Mouse (Mus musculus): ENCODE data around the gene BC004004.
"Not testable (repeated sequence)": the region's sequence is repeated elsewhere in the genome, so short reads cannot be mapped to it uniquely, and the experiment has no call there.

BC004004 gene

GRCm38 (mm10) chr17:29305058-29305806, 36.6 kb downstream of the BC004004 start:
- H3K9me3 ChIP-seq (ENCODE audit: low read length) = no peaks in the 10 kb centered on the region
- no peak for TF ChIP-seq CTCF (conservative IDR thresholded peaks at IDR 0.05; ENCODE audit: low read length)
- TF ChIP-seq NANOG (IDR thresholded peaks at IDR 0.05; ENCODE audit: borderline replicate concordance, low read length) = no peak
- TF ChIP-seq POU5F1 (IDR thresholded peaks at IDR 0.05; ENCODE audit: borderline replicate concordance, low read length) = no peak
- H3K4me1 ChIP-seq (replicated peaks; ENCODE audit: low read depth, low read length) = peaks cover 68% of the 10 kb centered on the region
- peaks cover 26% of the 10 kb centered on the region for H3K36me3 ChIP-seq (ENCODE audit: insufficient read depth, low read length)
- H3K4me3 ChIP-seq (replicated peaks; ENCODE audit: low read length) = 0 out of 2 replicates have a peak overlapping the region, but pooled peaks have one; percentile 13
- no peaks in the 10 kb centered on the region for H3K27me3 ChIP-seq (ENCODE audit: insufficient read depth, low read length)

GRCm38 (mm10) chr17:29305871-29306270, 37.3 kb downstream of the BC004004 start:
- Histone ChIP-seq H3K27me3 (ENCODE audit: insufficient read depth, low read length) (no peaks in the 10 kb centered on the region), H3K36me3 (ENCODE audit: insufficient read depth, low read length) (peaks cover 22% of the 10 kb centered on the region), H3K9me3 (ENCODE audit: low read length) (no peaks in the 10 kb centered on the region), H3K4me3 (replicated peaks; ENCODE audit: low read length) (0 out of 2 replicates have a peak overlapping the region, but pooled peaks have one; percentile 13), H3K4me1 (replicated peaks; ENCODE audit: low read depth, low read length) (peaks cover 64% of the 10 kb centered on the region)
- TF ChIP-seq CTCF (conservative IDR thresholded peaks at IDR 0.05; ENCODE audit: low read length) (no peak), POU5F1 (IDR thresholded peaks at IDR 0.05; ENCODE audit: borderline replicate concordance, low read length) (no peak), NANOG (IDR thresholded peaks at IDR 0.05; ENCODE audit: borderline replicate concordance, low read length) (no peak)

GRCm38 (mm10) chr17:29310056-29310623, 41.6 kb downstream of the BC004004 start:
- H3K4me1 ChIP-seq (replicated peaks; ENCODE audit: low read depth, low read length) = peaks cover 22% of the 10 kb centered on the region
- no peak overlapping the region for H3K4me3 ChIP-seq (replicated peaks; ENCODE audit: low read length)
- no peaks in the 10 kb centered on the region for H3K36me3 ChIP-seq (ENCODE audit: insufficient read depth, low read length)
- 0 out of 2 replicates have a peak, but pooled peaks cover 4% of the 10 kb centered on the region for H3K9me3 ChIP-seq (ENCODE audit: low read length)
- H3K27me3 ChIP-seq (ENCODE audit: insufficient read depth, low read length) = no peaks in the 10 kb centered on the region
- TF ChIP-seq NANOG (IDR thresholded peaks at IDR 0.05; ENCODE audit: borderline replicate concordance, low read length) (no peak), POU5F1 (IDR thresholded peaks at IDR 0.05; ENCODE audit: borderline replicate concordance, low read length) (no peak), CTCF (conservative IDR thresholded peaks at IDR 0.05; ENCODE audit: low read length) (no peak)

GRCm38 (mm10) chr17:29311602-29312001, 43.0 kb downstream of the BC004004 start:
- H3K9me3 ChIP-seq (ENCODE audit: low read length) = 0 out of 2 replicates have a peak, but pooled peaks cover 4% of the 10 kb centered on the region
- H3K4me3 ChIP-seq (replicated peaks; ENCODE audit: low read length) = no peak overlapping the region
- peaks cover 16% of the 10 kb centered on the region for H3K4me1 ChIP-seq (replicated peaks; ENCODE audit: low read depth, low read length)
- no peaks in the 10 kb centered on the region for H3K36me3 ChIP-seq (ENCODE audit: insufficient read depth, low read length)
- TF ChIP-seq POU5F1 (IDR thresholded peaks at IDR 0.05; ENCODE audit: borderline replicate concordance, low read length) = no peak
- no peak for TF ChIP-seq CTCF (conservative IDR thresholded peaks at IDR 0.05; ENCODE audit: low read length)
- TF ChIP-seq NANOG (IDR thresholded peaks at IDR 0.05; ENCODE audit: borderline replicate concordance, low read length) = no peak
- H3K27me3 ChIP-seq (ENCODE audit: insufficient read depth, low read length) = no peaks in the 10 kb centered on the region

- 0 out of 2 replicates have a peak, but pooled peaks cover 4% of the 10 kb centered on the region for H3K9me3 ChIP-seq (ENCODE audit: low read length)
- H3K4me3 ChIP-seq (replicated peaks; ENCODE audit: low read length) = no peak overlapping the region
- peaks cover 3% of the 10 kb centered on the region; the same call in 1 of the 2 replicates for H3K27me3 ChIP-seq (ENCODE audit: insufficient read depth, low read length)
- TF ChIP-seq CTCF (conservative IDR thresholded peaks at IDR 0.05; ENCODE audit: low read length) (no peak), POU5F1 (IDR thresholded peaks at IDR 0.05; ENCODE audit: borderline replicate concordance, low read length) (no peak)
- peaks cover 16% of the 10 kb centered on the region for H3K4me1 ChIP-seq (replicated peaks; ENCODE audit: low read depth, low read length)
- no peaks in the 10 kb centered on the region for H3K36me3 ChIP-seq (ENCODE audit: insufficient read depth, low read length)
Measured at GRCm38 (mm10) chr17:29312082-29312481, 43.5 kb downstream of the BC004004 start.

GRCm38 (mm10) chr17:29313300-29313699, 44.7 kb downstream of the BC004004 start:
- H3K36me3 ChIP-seq (ENCODE audit: insufficient read depth, low read length) = no peaks in the 10 kb centered on the region
- TF ChIP-seq POU5F1 (IDR thresholded peaks at IDR 0.05; ENCODE audit: borderline replicate concordance, low read length) (no peak), CTCF (conservative IDR thresholded peaks at IDR 0.05; ENCODE audit: low read length) (peak; percentile 67)
- H3K27me3 ChIP-seq (ENCODE audit: insufficient read depth, low read length) = peaks cover 3% of the 10 kb centered on the region; the same call in 1 of the 2 replicates

GRCm38 (mm10) chr17:29315672-29316465, 47.3 kb downstream of the BC004004 start:
- 0 out of 2 replicates have a peak, but pooled peaks cover 4% of the 10 kb centered on the region for H3K9me3 ChIP-seq (ENCODE audit: low read length)
- no peaks in the 10 kb centered on the region for H3K36me3 ChIP-seq (ENCODE audit: insufficient read depth, low read length)

More at GRCm38 (mm10) chr17:29313300-29313699, 44.7 kb downstream of the BC004004 start:
- Histone ChIP-seq H3K4me1 (replicated peaks; ENCODE audit: low read depth, low read length) (peaks cover 8% of the 10 kb centered on the region; the same call in 1 of the 2 replicates), H3K9me3 (ENCODE audit: low read length) (0 out of 2 replicates have a peak, but pooled peaks cover 4% of the 10 kb centered on the region), H3K4me3 (replicated peaks; ENCODE audit: low read length) (no peak overlapping the region)

GRCm38 (mm10) chr17:29316891-29317290, 48.3 kb downstream of the BC004004 start:
- TF ChIP-seq POU5F1 (IDR thresholded peaks at IDR 0.05; ENCODE audit: borderline replicate concordance, low read length) (no peak), CTCF (conservative IDR thresholded peaks at IDR 0.05; ENCODE audit: low read length) (no peak), NANOG (IDR thresholded peaks at IDR 0.05; ENCODE audit: borderline replicate concordance, low read length) (no peak)
- Histone ChIP-seq H3K4me1 (replicated peaks; ENCODE audit: low read depth, low read length) (peaks cover 23% of the 10 kb centered on the region), H3K27me3 (ENCODE audit: insufficient read depth, low read length) (peaks cover 36% of the 10 kb centered on the region), H3K9me3 (ENCODE audit: low read length) (0 out of 2 replicates have a peak, but pooled peaks cover 4% of the 10 kb centered on the region), H3K4me3 (replicated peaks; ENCODE audit: low read length) (no peak overlapping the region), H3K36me3 (ENCODE audit: insufficient read depth, low read length) (no peaks in the 10 kb centered on the region)

More at GRCm38 (mm10) chr17:29315672-29316465, 47.3 kb downstream of the BC004004 start:
- TF ChIP-seq NANOG (IDR thresholded peaks at IDR 0.05; ENCODE audit: borderline replicate concordance, low read length) (no peak), POU5F1 (IDR thresholded peaks at IDR 0.05; ENCODE audit: borderline replicate concordance, low read length) (no peak), CTCF (conservative IDR thresholded peaks at IDR 0.05; ENCODE audit: low read length) (no peak)
- Histone ChIP-seq H3K4me1 (replicated peaks; ENCODE audit: low read depth, low read length) (peaks cover 16% of the 10 kb centered on the region), H3K4me3 (replicated peaks; ENCODE audit: low read length) (no peak overlapping the region), H3K27me3 (ENCODE audit: insufficient read depth, low read length) (peaks cover 26% of the 10 kb centered on the region)

- H3K9me3 ChIP-seq (ENCODE audit: low read length); H3K4me3 ChIP-seq (replicated peaks; ENCODE audit: low read length); H3K36me3 ChIP-seq (ENCODE audit: insufficient read depth, low read length): not testable (repeated sequence)
- Histone ChIP-seq H3K4me1 (replicated peaks; ENCODE audit: low read depth, low read length) (peaks cover 28% of the 10 kb centered on the region), H3K27me3 (ENCODE audit: insufficient read depth, low read length) (peaks cover 41% of the 10 kb centered on the region)
Measured at GRCm38 (mm10) chr17:29317380-29317779, 48.8 kb downstream of the BC004004 start, which contains the start of gene Pi16. TSS of gene Pi16 (plus strand) at chr17:29317680.

Measured in E14TG2a.4 (cell line).